Mouse (Mus musculus) embryonic fibroblast, embryonic 13.5 days (primary cell): Measurements from ENCODE around the gene Kcnq1.

Source experiments
- CTCF ChIP-seq: IDR thresholded peaks from 2 replicates; pipeline ENCODE4 v1.5.1; 2011; ENCODE audit warnings: mild to moderate bottlenecking, control low read depth, low read length, moderate library complexity, borderline replicate concordance; ENCODE audit not compliant: insufficient read depth
- POLR2A ChIP-seq: IDR thresholded peaks from 2 replicates; pipeline ENCODE4 v1.6.1; 2011; ENCODE audit warnings: low read depth, mild to moderate bottlenecking, control low read depth, low read length, moderate library complexity

DNA sequence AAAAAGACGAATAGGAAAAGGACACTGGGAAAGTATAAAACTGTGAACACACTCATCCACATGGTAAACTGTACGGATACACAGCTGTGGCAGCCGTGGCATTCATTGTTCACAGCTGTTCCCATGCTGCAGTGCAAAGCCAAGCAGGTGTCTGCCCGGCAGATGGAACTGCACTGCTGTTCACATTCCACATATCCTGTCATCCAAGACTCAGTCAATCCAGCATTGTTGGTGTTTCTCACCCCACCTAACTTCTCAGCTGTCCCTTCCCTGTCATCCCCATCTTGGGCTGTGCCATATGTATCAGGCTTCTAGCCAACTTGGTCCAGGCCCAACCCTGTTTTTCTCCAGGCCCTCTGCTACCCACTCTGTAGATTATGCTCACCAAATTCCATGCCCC, 232.5 kb downstream of the Kcnq1 start:
- no peak for TF ChIP-seq POLR2A
- no peak for TF ChIP-seq CTCF
